ENCODE assay signal across 8 mouse cellular contexts in the genomic region with DNA sequence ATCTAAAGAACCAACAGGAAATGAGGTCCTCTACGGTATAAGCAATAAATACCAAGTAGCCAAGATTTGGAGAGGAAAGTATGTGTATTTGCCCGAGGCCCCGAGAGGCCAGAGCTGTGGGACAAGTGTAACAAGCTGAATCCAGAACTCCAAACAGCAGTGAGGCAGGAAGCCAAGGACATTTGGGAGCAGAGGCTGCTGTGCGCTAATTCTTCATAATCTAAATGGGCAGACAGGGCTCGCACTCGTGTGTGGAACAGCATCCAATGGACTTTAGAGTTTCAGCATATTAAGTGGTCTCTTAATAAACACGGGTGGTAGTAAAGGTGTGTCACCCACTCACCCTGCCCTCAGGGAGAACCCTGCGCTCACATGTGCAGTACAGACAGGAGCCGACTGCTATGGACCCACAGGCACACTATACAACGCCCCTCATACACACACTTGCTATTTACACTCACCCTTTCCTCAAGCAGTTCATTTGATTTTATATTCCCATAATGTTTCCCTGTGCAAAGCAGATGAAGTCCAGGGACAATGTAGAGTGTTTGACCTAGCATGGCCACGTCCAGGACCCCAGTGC. TPM values are rescaled to one million over a fixed set of nuclear protein-coding genes. Genes with fewer than 3 reads are reported as not detected.
DNase-seq lines count a peak whose midpoint lies in the region; ATAC-seq and TF ChIP-seq lines count a peak whose summit lies in the region.

No protein-coding gene starts in this region.

- no peak overlapping the region for H3K4me3 ChIP-seq in heart, embryonic 11.5 days (ENCODE audit: low read depth, low read length)
- H3K4me3 ChIP-seq in liver, embryonic 16.5 days (ENCODE audit: low read depth, low read length), result no peak overlapping the region
- H3K4me3 ChIP-seq in thymus, adult 2 months (ENCODE audit: control insufficient read depth, insufficient read depth, low read length), result no peak overlapping the region

- peaks cover 15% of the 10 kb centered on the region for H3K4me1 ChIP-seq in heart, embryonic 11.5 days (ENCODE audit: control insufficient read depth, insufficient read depth, low read length)
- peaks cover 28% of the 10 kb centered on the region for H3K4me1 ChIP-seq in liver, embryonic 16.5 days (ENCODE audit: control insufficient read depth, low read depth, low read length)
- H3K4me1 ChIP-seq in thymus, adult 2 months (replicated peaks; ENCODE audit: control insufficient read depth, insufficient read depth, low read length), result no peaks in the 10 kb centered on the region

- H3K36me3 ChIP-seq in heart, embryonic 11.5 days (ENCODE audit: control insufficient read depth, insufficient read depth, low read length), result no peaks in the 10 kb centered on the region
- no peaks in the 10 kb centered on the region for H3K36me3 ChIP-seq in liver, embryonic 16.5 days (ENCODE audit: control insufficient read depth, insufficient read depth)
- no peaks in the 10 kb centered on the region for H3K36me3 ChIP-seq in thymus, adult 2 months (ENCODE audit: control insufficient read depth, insufficient read depth, low read length)

- WGBS in heart, embryonic 11.5 days (ENCODE audit: insufficient replicate concordance), result 76% methylated on average over 11 of the region's 11 CpGs
- 53% methylated on average over 11 of the region's 11 CpGs for WGBS in liver, embryonic 16.5 days (ENCODE audit: insufficient replicate concordance)
- WGBS in thymus, adult 2 months, result 85% methylated on average over 11 of the region's 11 CpGs

- H3K9ac ChIP-seq in heart, embryonic 11.5 days (ENCODE audit: low read depth, low read length), result no peak overlapping the region
- no peak overlapping the region for H3K9ac ChIP-seq in liver, embryonic 16.5 days (ENCODE audit: low read depth, low read length)

- no peaks in the 10 kb centered on the region for H3K9me3 ChIP-seq in heart, embryonic 11.5 days (replicated peaks; ENCODE audit: control insufficient read depth, low read length)
- H3K9me3 ChIP-seq in liver, embryonic 16.5 days (replicated peaks; ENCODE audit: control insufficient read depth, low read length), result no peaks in the 10 kb centered on the region

- in situ Hi-C loops in Patski (cut with MboI; ENCODE audit: low pct_unique_long_range_greater_than_20kb), result no loop called here

- ATAC-seq in heart, embryonic 11.5 days (replicated peaks; ENCODE audit: insufficient number of reproducible peaks, low FRiP score, low TSS enrichment), result no peak
- peak; percentile 22 for ATAC-seq in Patski
- ATAC-seq in liver, embryonic 16.5 days (ENCODE audit: low read depth), result peak; percentile 6; the same call in 1 of the 2 replicates
- ATAC-seq in inflammation-experienced regulatory T-cells, adult 6 months, result no peak

- CTCF ChIA-PET in Patski (lab: Charles Lee), result interaction anchor here (1.0 to 1.3 kb wide), 3 partner anchors 10 to 14 kb away, joined by 3 read pairs; no protein-coding TSS in a partner anchor

- POLR2A ChIA-PET in Patski (lab: Charles Lee), result interaction anchor here (0.7 to 1.0 kb wide), 4 partner anchors 16 to 252 kb away, joined by 3 to 5 read pairs (median 4); no protein-coding TSS in a partner anchor

- intact Hi-C loops in heart, postnatal 25 days (cut with DNase I), result no loop called here

- peak; percentile 36 to 39 for DNase-seq in heart, adult 9 months (ENCODE audit: low spot score in 2 of 2)
- DNase-seq in Patski (ENCODE audit: low read depth, low spot score), result no peak
- DNase-seq in heart, postnatal 25 days (ENCODE audit: low spot score), result peak; percentile 13
- no peak for DNase-seq in frontal cortex, postnatal 10 days (ENCODE audit: low spot score in 2 of 2)
- DNase-seq in thymus, adult 2 months, result no peak

- no peak for TF ChIP-seq POLR2A in thymus, adult 2 months (IDR thresholded peaks at IDR 0.05; ENCODE audit: control insufficient read depth, extremely low read depth, insufficient read depth, low read length, poor library complexity)

- H3K27ac ChIP-seq in heart, embryonic 11.5 days (ENCODE audit: low read depth, low read length), result no peak overlapping the region
- H3K27ac ChIP-seq in liver, embryonic 16.5 days (ENCODE audit: low read length), result no peak overlapping the region
- H3K27ac ChIP-seq in thymus, adult 2 months (ENCODE audit: control insufficient read depth, insufficient read depth, low read length), result no peak overlapping the region

- TF ChIP-seq CTCF in Patski (IDR thresholded peaks at IDR 0.05), result no peak
- TF ChIP-seq CTCF in thymus, adult 2 months (IDR thresholded peaks at IDR 0.05; ENCODE audit: borderline replicate concordance, control insufficient read depth, extremely low read depth, insufficient read depth, low read length, poor library complexity), result no peak

- no peaks in the 10 kb centered on the region for H3K27me3 ChIP-seq in heart, embryonic 11.5 days (ENCODE audit: control insufficient read depth, insufficient read depth, low read length)
- no peaks in the 10 kb centered on the region for H3K27me3 ChIP-seq in Patski
- no peaks in the 10 kb centered on the region for H3K27me3 ChIP-seq in liver, embryonic 16.5 days (ENCODE audit: control insufficient read depth, insufficient read depth, low read depth, low read length)
- H3K27me3 ChIP-seq in thymus, adult 2 months (ENCODE audit: control insufficient read depth, insufficient read depth, low read length), result no peaks in the 10 kb centered on the region

- no peak overlapping the region for H3K4me2 ChIP-seq in heart, embryonic 11.5 days
- no peak overlapping the region for H3K4me2 ChIP-seq in liver, embryonic 16.5 days (ENCODE audit: low read depth, low read length)

RNA-seq across cellular contexts. Expression of a gene that starts 15.1 kb away (rescaled TPM):
- polyA plus RNA-seq in heart, embryonic 11.5 days (2014; fragmentation: Nextera tagmentation; extraction: Ambion mirVana), result 11.8 and 14.3 TPM in 2 replicates
- polyA plus RNA-seq in Patski (2021), result 61.1 TPM
- total RNA-seq in heart, postnatal 25 days (2021), result 10 to 100 TPM; 28.7 to 33.1 TPM
- polyA plus RNA-seq in liver, embryonic 16.5 days (2015; fragmentation: Nextera tagmentation; extraction: Ambion mirVana), result 4.4 and 4.5 TPM in 2 replicates
- polyA plus RNA-seq in inflammation-experienced regulatory T-cells, adult 6 months (2017; shearing (Covaris generic)), result not detected
- polyA plus RNA-seq in thymus, adult 2 months (2012; rRNA removed), result 6.2 and 6.8 TPM in 2 replicates

Comparison
In these comparisons a context has a peak if more than half of its experiments do, and no peak if none do; other contexts are left out.
1. DNase-seq: peak in heart, adult 9 months (2 of 2) and heart, postnatal 25 days (single experiment); none in Patski (single experiment), frontal cortex, postnatal 10 days (0 of 2) and thymus, adult 2 months (single experiment).
2. ATAC-seq: peak in Patski (single experiment) and liver, embryonic 16.5 days (single experiment); none in heart, embryonic 11.5 days (single experiment) and inflammation-experienced regulatory T-cells, adult 6 months (single experiment).